Mouse (Mus musculus) limb, embryonic 11.5 days (tissue): Measurements from ENCODE around the gene Zfp317. TPM values are rescaled to one million over a fixed set of nuclear protein-coding genes. Genes with fewer than 3 reads are reported as not detected.
"Not testable (repeated sequence)": the region's sequence is repeated elsewhere in the genome, so short reads cannot be mapped to it uniquely, and the experiment has no call there.

Source experiments
- ATAC-seq: fragments of 200-750 bp; cut with Nextera tagmentation; 2 replicates; pipeline ENCODE4 v1.8.0; 2017; ENCODE audit warnings: low read depth; ENCODE audit not compliant: insufficient number of reproducible peaks, low FRiP score, low TSS enrichment
- DNase-seq: peaks from one replicate; pipeline ENCODE4 v3.0.0-alpha.2; 2015; ENCODE audit warnings: low spot score
- H3K27ac ChIP-seq: fragments of 300-500 bp; sonication (generic); replicated peaks from 2 replicates; pipeline ENCODE4 v1.5.1; 2014; ENCODE audit warnings: low read depth, mild to moderate bottlenecking, low read length
- H3K27me3 ChIP-seq: fragments of 300-500 bp; sonication (generic); 2 replicates; pipeline ENCODE4 v1.6.1; 2014; ENCODE audit warnings: mild to moderate bottlenecking, low read length, mixed read lengths; ENCODE audit not compliant: control insufficient read depth, insufficient read depth
- H3K36me3 ChIP-seq: fragments of 300-500 bp; sonication (generic); 2 replicates; pipeline ENCODE4 v1.6.1; 2014; ENCODE audit warnings: mild to moderate bottlenecking, low read length, moderate library complexity, mixed read lengths; ENCODE audit not compliant: control insufficient read depth, insufficient read depth
- H3K4me1 ChIP-seq: fragments of 300-500 bp; sonication (generic); 2 replicates; pipeline ENCODE4 v1.6.1; 2014; ENCODE audit warnings: low read length, mixed read lengths; ENCODE audit not compliant: control insufficient read depth, insufficient read depth
- H3K4me2 ChIP-seq: fragments of 300-500 bp; sonication (generic); 2 replicates; pipeline ENCODE4 v1.6.1; 2014; ENCODE audit warnings: low read depth, mild to moderate bottlenecking, moderate library complexity; ENCODE audit not compliant: severe bottlenecking
- H3K4me3 ChIP-seq: fragments of 300-500 bp; sonication (generic); 2 replicates; pipeline ENCODE4 v1.5.1; 2014; ENCODE audit warnings: low read depth, low read length
- H3K9ac ChIP-seq: fragments of 300-500 bp; sonication (generic); 2 replicates; pipeline ENCODE4 v1.6.1; 2014; ENCODE audit warnings: mild to moderate bottlenecking, low read length
- H3K9me3 ChIP-seq: fragments of 300-500 bp; sonication (generic); 2 replicates; pipeline ENCODE4 v1.6.1; 2016; ENCODE audit warnings: low read length; ENCODE audit not compliant: control insufficient read depth
- WGBS: fragments of 180-500 bp; shearing (Covaris S2); extraction: QIAGEN DNeasy Blood & Tissue Kit; methylation state at CpG from one replicate; pipeline ENCODE4 v1.1.7; 2014; 5-methylcytosine and 5-hydroxymethylcytosine counted together
- polyA plus RNA-seq: library from polyadenylated mRNA; unstranded; fragments of >200 nt; fragmentation: Nextera tagmentation; extraction: Ambion mirVana; gene quantifications from 2 replicates; pipeline ENCODE4 v1.2.1, GENCODE M21; 2014

Gene Zfp317
- polyA plus RNA-seq, 1 experiment from 2014 or later, result 36.4 TPM

GRCm38 (mm10) chr9:19694285-19694684, 72.4 kb downstream of the Zfp317 start:
- H3K4me3 ChIP-seq, ATAC-seq, H3K27ac ChIP-seq, H3K9me3 ChIP-seq, H3K27me3 ChIP-seq, H3K4me2 ChIP-seq, H3K9ac ChIP-seq, H3K4me1 ChIP-seq, H3K36me3 ChIP-seq, DNase-seq: not testable (repeated sequence)
- 58% methylated on average over 2 of the region's 2 CpGs for WGBS

- H3K36me3 ChIP-seq, H3K4me1 ChIP-seq, H3K4me3 ChIP-seq, H3K9me3 ChIP-seq, H3K27ac ChIP-seq, ATAC-seq, H3K27me3 ChIP-seq, H3K9ac ChIP-seq, H3K4me2 ChIP-seq, DNase-seq: not testable (repeated sequence)
- WGBS, result 81% methylated on average over 9 of the region's 9 CpGs
These were observed 73.0 kb downstream of the Zfp317 start for GRCm38 (mm10) chr9:19694898-19695379.

Other genes with a start within 250 kb of the Zfp317 start
- gene Olfr847, start 243.4 kb upstream of the Zfp317 start, polyA plus RNA-seq, result not detected in 2 replicates
- not detected in 2 replicates for gene Olfr849, start 181.8 kb upstream of the Zfp317 start, polyA plus RNA-seq
- not detected in 2 replicates for gene Olfr850, start 143.9 kb upstream of the Zfp317 start, polyA plus RNA-seq
- not detected in 2 replicates for gene Olfr851, start 128.8 kb upstream of the Zfp317 start, polyA plus RNA-seq
- gene Olfr853, start 81.0 kb upstream of the Zfp317 start, polyA plus RNA-seq, result not detected in 2 replicates
- not detected in 2 replicates for gene Olfr854, start 54.7 kb upstream of the Zfp317 start, polyA plus RNA-seq
- not detected in 2 replicates for gene Olfr855, start 39.5 kb upstream of the Zfp317 start, polyA plus RNA-seq
- gene Olfr857, start 87.3 kb downstream of the Zfp317 start, polyA plus RNA-seq, result not detected in 2 replicates
- gene Olfr58, start 158.2 kb downstream of the Zfp317 start, polyA plus RNA-seq, result not detected in 2 replicates
- gene Olfr859, start 182.8 kb downstream of the Zfp317 start, polyA plus RNA-seq, result not detected in 2 replicates
- gene Olfr860, start 227.6 kb downstream of the Zfp317 start, polyA plus RNA-seq, result not detected in 2 replicates